Mouse (Mus musculus) CH12.LX (cell line): ENCODE data around the gene Dido1. TPM values are rescaled to one million over a fixed set of nuclear protein-coding genes. Genes with fewer than 3 reads are reported as not detected.

Experiments used
- DNase-seq: peaks from one replicate; pipeline ENCODE4 v3.0.0-alpha.2; 2013; ENCODE audit errors: extremely low read depth
- H3K27ac ChIP-seq: 2 replicates; pipeline ENCODE4 v1.5.1; 2012; ENCODE audit warnings: low read depth, mild to moderate bottlenecking, control low read depth, moderate library complexity; ENCODE audit not compliant: insufficient read depth
- H3K27me3 ChIP-seq: replicated peaks from 2 replicates; pipeline ENCODE3; 2012; ENCODE audit warnings: inconsistent platforms
- H3K36me3 ChIP-seq, 2 experiments: replicated peaks in 1 of 2; 2 replicates each; pipeline versions ENCODE3 to v1.6.1; 2012; ENCODE audit warnings: inconsistent platforms in 1 of 2, low read length in 1 of 2, mild to moderate bottlenecking in 1 of 2, mixed read lengths in 1 of 2, moderate library complexity in 1 of 2; ENCODE audit not compliant: control insufficient read depth in 1 of 2, insufficient read depth in 1 of 2
- H3K4me1 ChIP-seq, 2 experiments: 2 replicates each; pipeline ENCODE4 v1.6.1; 2012; ENCODE audit warnings: inconsistent platforms in 1 of 2, moderate library complexity in 1 of 2; ENCODE audit not compliant: insufficient read depth in 2 of 2, control insufficient read depth in 1 of 2
- H3K4me2 ChIP-seq: 2 replicates; pipeline ENCODE4 v1.6.1; 2012; ENCODE audit warnings: low read depth, mild to moderate bottlenecking, control low read depth; ENCODE audit not compliant: poor library complexity, insufficient read depth, severe bottlenecking
- H3K4me3 ChIP-seq, 3 experiments: fragments of 150-350 bp in 1 of 3; sonication (generic) in 1 of 3; replicated peaks in 1 of 3; 2 replicates each; pipeline versions ENCODE3 to v1.5.1; 2011 to 2012; ENCODE audit warnings: low read depth in 2 of 3, low read length in 2 of 3, mild to moderate bottlenecking in 2 of 3, moderate library complexity in 2 of 3, control low read depth in 1 of 3, improper control_type of control experiment in 1 of 3, inconsistent platforms in 1 of 3, mixed read lengths in 1 of 3; ENCODE audit not compliant: poor library complexity in 1 of 3
- H3K79me2 ChIP-seq: replicated peaks from 2 replicates; pipeline ENCODE4 v1.6.1; 2012; ENCODE audit warnings: mild to moderate bottlenecking, moderate library complexity; ENCODE audit not compliant: control insufficient read depth, poor library complexity, insufficient read depth, severe bottlenecking; ENCODE audit errors: extremely low read depth
- H3K9ac ChIP-seq: 2 replicates; pipeline ENCODE4 v1.6.1; 2012; ENCODE audit warnings: low read depth, mild to moderate bottlenecking, control low read depth, moderate library complexity; ENCODE audit not compliant: insufficient read depth
- H3K9me3 ChIP-seq: replicated peaks from 2 replicates; pipeline ENCODE3; 2012; ENCODE audit warnings: low read length, inconsistent platforms, mixed read lengths
- BHLHE40 ChIP-seq: IDR thresholded peaks from 2 replicates; pipeline ENCODE4 v1.6.1; 2011; ENCODE audit warnings: mild to moderate bottlenecking, low read depth, low read length, improper control_type of control experiment
- CHD1 ChIP-seq: IDR thresholded peaks from 2 replicates; pipeline ENCODE4 v1.6.1; 2012; ENCODE audit warnings: low read depth, low read length, improper control_type of control experiment, inconsistent platforms
- CHD2 ChIP-seq: IDR thresholded peaks from 2 replicates; pipeline ENCODE4 v1.6.1; 2011; ENCODE audit warnings: low read length, improper control_type of control experiment
- GABPA ChIP-seq: IDR thresholded peaks from 2 replicates; pipeline ENCODE4 v1.6.1; 2012; ENCODE audit warnings: low read depth, low read length, improper control_type of control experiment, inconsistent platforms; ENCODE audit not compliant: insufficient replicate concordance
- HCFC1 ChIP-seq: IDR thresholded peaks from 2 replicates; pipeline ENCODE4 v1.6.1; 2012; ENCODE audit warnings: low read depth, mild to moderate bottlenecking, inconsistent platforms, low read length, improper control_type of control experiment
- IRF4 ChIP-seq: IDR thresholded peaks from 2 replicates; pipeline ENCODE4 v1.6.1; 2014; ENCODE audit warnings: low read depth, mild to moderate bottlenecking, inconsistent platforms, low read length, improper control_type of control experiment
- JUN ChIP-seq: IDR thresholded peaks from 2 replicates; pipeline ENCODE4 v1.6.1; 2011; ENCODE audit warnings: low read depth, mild to moderate bottlenecking, low read length, improper control_type of control experiment, moderate library complexity; ENCODE audit not compliant: insufficient read depth
- KAT2A ChIP-seq: IDR thresholded peaks from 2 replicates; pipeline ENCODE4 v1.6.1; 2012; ENCODE audit warnings: low read length, improper control_type of control experiment, inconsistent platforms; ENCODE audit not compliant: insufficient replicate concordance
- MAFK ChIP-seq: IDR thresholded peaks from 2 replicates; pipeline ENCODE4 v1.6.1; 2011; ENCODE audit warnings: low read length, improper control_type of control experiment; ENCODE audit not compliant: insufficient replicate concordance
- MAZ ChIP-seq: IDR thresholded peaks from 2 replicates; pipeline ENCODE4 v1.6.1; 2012; ENCODE audit warnings: low read depth, mild to moderate bottlenecking, inconsistent platforms, low read length, improper control_type of control experiment, moderate library complexity
- MEF2A ChIP-seq: IDR thresholded peaks from 2 replicates; pipeline ENCODE4 v1.6.1; 2014; ENCODE audit warnings: low read depth, mild to moderate bottlenecking, inconsistent platforms, low read length, improper control_type of control experiment, borderline replicate concordance
- MXI1 ChIP-seq: IDR thresholded peaks from 2 replicates; pipeline ENCODE4 v1.6.1; 2011; ENCODE audit warnings: mild to moderate bottlenecking, low read depth, low read length, improper control_type of control experiment
- MYC ChIP-seq: IDR thresholded peaks from 2 replicates; pipeline ENCODE4 v1.6.1; 2011; ENCODE audit warnings: low read depth, mild to moderate bottlenecking, improper control_type of control experiment, low read length
- NELFE ChIP-seq: IDR thresholded peaks from 2 replicates; pipeline ENCODE4 v1.6.1; 2011; ENCODE audit warnings: low read depth, low read length, improper control_type of control experiment
- POLR2A ChIP-seq: IDR thresholded peaks from 2 replicates; pipeline ENCODE4 v1.6.1; 2011; ENCODE audit warnings: low read depth, mild to moderate bottlenecking, improper control_type of control experiment, low read length
- SMC3 ChIP-seq: IDR thresholded peaks from 2 replicates; pipeline ENCODE4 v1.6.1; 2011; ENCODE audit warnings: low read depth, low read length, improper control_type of control experiment
- TBP ChIP-seq: conservative IDR thresholded peaks from 2 replicates; pipeline ENCODE4 v1.6.1; 2011; ENCODE audit warnings: low read depth, low read length, improper control_type of control experiment
- USF1 ChIP-seq: IDR thresholded peaks from 2 replicates; pipeline ENCODE4 v1.6.1; 2014; ENCODE audit warnings: low read depth, mild to moderate bottlenecking, inconsistent platforms, low read length, improper control_type of control experiment
- USF2 ChIP-seq: conservative IDR thresholded peaks from 2 replicates; pipeline ENCODE4 v1.6.1; 2011; ENCODE audit warnings: low read depth, low read length, improper control_type of control experiment
- ZC3H11A ChIP-seq: IDR thresholded peaks from 2 replicates; pipeline ENCODE4 v1.6.1; 2012; ENCODE audit warnings: low read depth, mild to moderate bottlenecking, inconsistent platforms, low read length, improper control_type of control experiment
- ZKSCAN1 ChIP-seq: IDR thresholded peaks from 2 replicates; pipeline ENCODE4 v1.6.1; 2012; ENCODE audit warnings: low read depth, inconsistent platforms, low read length, improper control_type of control experiment, borderline replicate concordance
- ZNF384 ChIP-seq: IDR thresholded peaks from 2 replicates; pipeline ENCODE4 v1.6.1; 2012; ENCODE audit warnings: low read depth, low read length, improper control_type of control experiment, inconsistent platforms
- dilution Hi-C: fragments of 300-500 bp; cut with MboI; formaldehyde crosslinking; loops from 2 replicates; pipeline ENCODE4 v1.14.3; 2020; ENCODE audit warnings: low sequenced_read_pairs; ENCODE audit not compliant: extremely low pct_unique_long_range_greater_than_20kb, extremely low pct_ligation_motif_present
- in situ Hi-C: fragments of 300-500 bp; cut with MboI; formaldehyde crosslinking; loops from 3 replicates; pipeline ENCODE4 v1.14.3; 2019; ENCODE audit warnings: low sequenced_read_pairs, low pct_ligation_motif_present, low pct_unique_long_range_greater_than_20kb, mixed read lengths
- polyA plus RNA-seq: library from polyadenylated mRNA; unstranded; fragments of >175 nt; gene quantifications from 2 replicates; pipeline ENCODE4 v1.2.1, GENCODE M21; 2012; ENCODE audit warnings: low read depth; ENCODE audit not compliant: insufficient read length
- total RNA-seq, 2 experiments: library from RNA; depleted of rRNA; stranded (reverse); fragments of 300-350 nt in 1 of 2; fragments of >200 nt in 1 of 2; gene quantifications; 2 replicates each; pipeline ENCODE4 v1.2.3; 2012 to 2014

The Dido1 gene
- total and polyA plus RNA-seq, 3 experiments, result 16.4 to 25.0 (median 24.9) TPM

DNA sequence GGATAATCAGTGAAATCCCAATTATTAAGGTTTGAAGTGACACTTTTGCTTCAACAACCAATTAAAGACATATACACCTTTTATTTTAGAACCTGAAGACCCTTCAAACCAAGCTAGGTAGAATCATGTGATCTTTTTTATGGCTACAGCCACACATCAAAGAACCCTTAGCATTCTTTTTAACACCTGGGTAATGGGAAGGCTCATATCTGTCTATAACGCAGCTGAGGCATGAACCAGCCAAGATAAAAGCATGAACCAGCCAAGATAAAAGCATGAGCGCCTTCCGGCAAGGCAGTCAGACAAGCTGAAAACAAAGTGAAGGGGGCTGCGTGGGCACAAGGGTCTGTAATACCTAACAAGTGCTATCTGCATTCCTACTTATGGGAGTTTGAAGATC, 25.8 kb downstream of the Dido1 start:
- Histone ChIP-seq H3K9ac (no peak overlapping the region), H3K4me1 (peaks cover 0 to 1% of the 10 kb centered on the region in 2 experiments; a peak in 2 of 4 replicates), H3K79me2 (no peaks in the 10 kb centered on the region), H3K27ac (no peak overlapping the region), H3K27me3 (no peaks in the 10 kb centered on the region), H3K4me3 (no peak overlapping the region), H3K36me3 (peaks cover 76 to 96% of the 10 kb centered on the region in 2 experiments), H3K4me2 (no peak overlapping the region), H3K9me3 (no peaks in the 10 kb centered on the region)
- in situ Hi-C loops (no loop called here), dilution Hi-C loops (no loop called here)
- TF ChIP-seq MAZ, result no peak
- no peak for TF ChIP-seq IRF4
- TF ChIP-seq CHD1, result no peak
- TF ChIP-seq USF2, result no peak
- TF ChIP-seq USF1, result no peak
- no peak for DNase-seq

DNA sequence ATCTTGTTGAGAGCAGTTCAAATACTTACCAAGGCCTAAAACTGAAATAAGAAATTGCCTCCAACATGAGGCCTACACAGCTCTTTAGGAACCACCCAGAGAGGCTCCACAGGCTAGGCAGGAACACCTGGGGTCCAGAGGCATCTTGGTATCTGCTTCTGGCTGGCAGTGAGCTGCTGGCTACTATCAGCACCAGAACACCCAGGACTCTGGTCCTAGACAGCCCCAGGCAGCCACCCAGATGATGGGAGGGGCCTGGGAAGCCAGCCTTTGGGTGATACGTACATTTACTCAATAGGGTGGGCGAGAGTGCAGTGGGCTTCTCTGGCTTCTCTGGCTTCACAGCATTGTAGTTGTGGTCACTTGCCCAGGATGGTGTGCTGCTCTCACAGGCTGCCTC, 26.3 kb downstream of the Dido1 start:
- H3K79me2 ChIP-seq, result no peaks in the 10 kb centered on the region
- DNase-seq, result no peak
- H3K27me3 ChIP-seq, result no peaks in the 10 kb centered on the region
- H3K27ac ChIP-seq, result no peak overlapping the region
- in situ Hi-C loops (no loop called here), dilution Hi-C loops (no loop called here)
- no peak overlapping the region for H3K4me2 ChIP-seq
- H3K9ac ChIP-seq, result no peak overlapping the region
- no peak overlapping the region for H3K4me3 ChIP-seq
- H3K9me3 ChIP-seq, result no peaks in the 10 kb centered on the region
- peaks cover 71 to 94% of the 10 kb centered on the region in 2 experiments for H3K36me3 ChIP-seq
- peaks cover 0 to 3% of the 10 kb centered on the region in 2 experiments; a peak in 1 of 4 replicates for H3K4me1 ChIP-seq
- TF ChIP-seq ZKSCAN1 (no peak), ZNF384 (no peak), JUN (no peak), MAZ (no peak), GABPA (no peak), MEF2A (no peak), MYC (no peak), USF1 (no peak), ZC3H11A (no peak)

DNA sequence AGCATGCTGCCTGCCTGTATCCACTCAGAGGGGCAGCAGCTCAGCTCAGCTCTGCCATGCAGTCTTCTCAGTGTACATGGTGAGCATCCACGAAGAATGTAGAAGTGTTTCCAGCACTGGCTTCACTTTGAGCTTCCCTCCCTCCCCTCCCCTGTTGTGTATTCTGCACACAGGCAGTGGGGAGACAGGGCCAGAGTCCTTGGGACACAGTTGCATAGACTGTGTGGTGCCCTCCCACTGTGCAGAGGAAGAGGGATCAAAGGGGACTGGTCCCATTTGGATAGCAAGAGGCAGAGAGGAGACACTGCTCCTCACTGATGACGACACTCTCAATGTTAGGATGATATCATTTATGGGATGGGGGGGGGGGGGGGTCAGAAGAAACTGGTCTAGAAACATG, 28.6 kb downstream of the Dido1 start:
- H3K27me3 ChIP-seq, result no peaks in the 10 kb centered on the region
- peaks cover 52 to 88% of the 10 kb centered on the region in 2 experiments for H3K36me3 ChIP-seq
- no peak overlapping the region for H3K4me2 ChIP-seq
- in situ Hi-C loops, result no loop called here
- peaks cover 0 to 3% of the 10 kb centered on the region in 2 experiments; a peak in 1 of 4 replicates for H3K4me1 ChIP-seq
- DNase-seq, result no peak
- H3K79me2 ChIP-seq, result 0 out of 2 replicates have a peak, but pooled peaks cover 3% of the 10 kb centered on the region
- TF ChIP-seq BHLHE40 (no peak), MAZ (no peak), POLR2A (no peak), IRF4 (no peak), ZNF384 (no peak), MAFK (no peak), USF2 (no peak), NELFE (no peak), ZC3H11A (no peak), SMC3 (no peak), MXI1 (no peak), CHD2 (no peak), USF1 (no peak), TBP (no peak), KAT2A (no peak), HCFC1 (no peak)
- TF ChIP-seq, all 38 proteins: peak for 0
- H3K9me3 ChIP-seq, result no peaks in the 10 kb centered on the region
- no peak overlapping the region for H3K4me3 ChIP-seq
- dilution Hi-C loops, result no loop called here
- no peak overlapping the region for H3K9ac ChIP-seq
- no peak overlapping the region for H3K27ac ChIP-seq
